Mouse (Mus musculus) spleen, adult 2 months (tissue): ENCODE results near the gene Sart3. TPM values are rescaled to one million over a fixed set of nuclear protein-coding genes. Genes with fewer than 3 reads are reported as not detected.

ENCODE experiments used
- DNase-seq, 2 experiments: peaks; one replicate each; pipeline versions ENCODE4 v3.0.0 to v3.0.0-alpha.2; 2012 to 2021; ENCODE audit warnings: low spot score in 2 of 2, low read depth in 1 of 2
- H3K27ac ChIP-seq: fragments of 200-500 bp; 2 replicates; pipeline ENCODE4 v1.5.1; 2012; ENCODE audit warnings: low read length, inconsistent platforms; ENCODE audit not compliant: insufficient read depth
- H3K27me3 ChIP-seq: fragments of 200-500 bp; 2 replicates; pipeline ENCODE4 v1.6.1; 2012; ENCODE audit warnings: mild to moderate bottlenecking, moderate library complexity, low read length, inconsistent platforms; ENCODE audit not compliant: control insufficient read depth, insufficient read depth
- H3K36me3 ChIP-seq: fragments of 200-500 bp; 2 replicates; pipeline ENCODE4 v1.6.1; 2012; ENCODE audit warnings: mild to moderate bottlenecking, low read length, inconsistent platforms; ENCODE audit not compliant: control insufficient read depth, insufficient read depth
- H3K4me1 ChIP-seq: fragments of 200-500 bp; 2 replicates; pipeline ENCODE4 v1.6.1; 2011; ENCODE audit warnings: inconsistent platforms; ENCODE audit not compliant: control insufficient read depth, insufficient read depth, insufficient read length
- H3K4me3 ChIP-seq: fragments of 200-500 bp; 2 replicates; pipeline ENCODE4 v1.5.1; 2011; ENCODE audit warnings: mild to moderate bottlenecking, inconsistent platforms; ENCODE audit not compliant: insufficient read depth, insufficient read length; ENCODE audit errors: extremely low read depth
- CTCF ChIP-seq: fragments of 200-500 bp; IDR thresholded peaks from 2 replicates; pipeline ENCODE4 v1.5.1; 2011; ENCODE audit warnings: mild to moderate bottlenecking, inconsistent platforms; ENCODE audit not compliant: insufficient read depth, insufficient read length, insufficient replicate concordance; ENCODE audit errors: extremely low read depth
- POLR2A ChIP-seq: fragments of 200-500 bp; IDR thresholded peaks from 2 replicates; pipeline ENCODE4 v1.6.1; 2011; ENCODE audit warnings: low read depth, low read length, inconsistent platforms
- WGBS: fragments of 180-500 bp; shearing (Covaris S2); methylation state at CpG from one replicate; pipeline ENCODE4 v1.1.7; 2018; 5-methylcytosine and 5-hydroxymethylcytosine counted together
- polyA plus RNA-seq: library from polyadenylated mRNA; depleted of rRNA; stranded (reverse); fragments of >200 nt; gene quantifications from 2 replicates; pipeline ENCODE4 v1.2.3, GENCODE M21; 2012

Gene Sart3
- polyA plus RNA-seq, 1 experiment: 27.2 TPM

- no peak for DNase-seq
- H3K27ac ChIP-seq: no peak overlapping the region
- 81% methylated on average over 7 of the region's 7 CpGs for WGBS
- no peaks in the 10 kb centered on the region for H3K4me1 ChIP-seq
- H3K27me3 ChIP-seq: no peaks in the 10 kb centered on the region
- peaks cover 20% of the 10 kb centered on the region for H3K36me3 ChIP-seq
- TF ChIP-seq CTCF (no peak), POLR2A (no peak)
- H3K4me3 ChIP-seq: no peak overlapping the region
Measured at GRCm38 (mm10) chr5:113764426-113764825, 7.9 kb downstream of the Sart3 start.

- WGBS: 74% methylated on average over 2 of the region's 2 CpGs
- H3K36me3 ChIP-seq: peaks cover 37% of the 10 kb centered on the region
- no peak for TF ChIP-seq CTCF
- TF ChIP-seq POLR2A: no peak
- H3K4me3 ChIP-seq: no peak overlapping the region
- no peak overlapping the region for H3K27ac ChIP-seq
- no peaks in the 10 kb centered on the region for H3K27me3 ChIP-seq
- H3K4me1 ChIP-seq: no peaks in the 10 kb centered on the region
- no peak for DNase-seq
Measured at GRCm38 (mm10) chr5:113761585-113761984, 10.7 kb downstream of the Sart3 start.

GRCm38 (mm10) chr5:113755347-113756030 lies 16.8 kb downstream of the Sart3 start:
- H3K27me3 ChIP-seq: no peaks in the 10 kb centered on the region
- H3K27ac ChIP-seq: no peak overlapping the region
- WGBS: 86% methylated on average over 15 of the region's 15 CpGs
- TF ChIP-seq POLR2A (no peak), CTCF (no peak)
- peaks cover 65% of the 10 kb centered on the region for H3K36me3 ChIP-seq
- no peaks in the 10 kb centered on the region for H3K4me1 ChIP-seq
- no peak for DNase-seq
- H3K4me3 ChIP-seq: no peak overlapping the region

- Histone ChIP-seq H3K4me1 (no peaks in the 10 kb centered on the region), H3K27ac (no peak overlapping the region), H3K4me3 (no peak overlapping the region), H3K27me3 (no peaks in the 10 kb centered on the region), H3K36me3 (peaks cover 71% of the 10 kb centered on the region)
- WGBS: 85% methylated on average over 9 of the region's 9 CpGs
- DNase-seq: no peak
- TF ChIP-seq CTCF: no peak
- no peak for TF ChIP-seq POLR2A
Measured at GRCm38 (mm10) chr5:113751521-113752157, 20.7 kb downstream of the Sart3 start.

- TF ChIP-seq CTCF (no peak), POLR2A (no peak)
- WGBS: 96% methylated on average over 13 of the region's 13 CpGs
- no peak overlapping the region for H3K4me3 ChIP-seq
- peaks cover 83% of the 10 kb centered on the region for H3K36me3 ChIP-seq
- H3K27ac ChIP-seq: no peak overlapping the region
- no peaks in the 10 kb centered on the region for H3K4me1 ChIP-seq
- DNase-seq: no peak
- H3K27me3 ChIP-seq: no peaks in the 10 kb centered on the region
Measured at GRCm38 (mm10) chr5:113748556-113749331, 23.6 kb downstream of the Sart3 start.

- H3K27me3 ChIP-seq: no peaks in the 10 kb centered on the region
- no peak for TF ChIP-seq CTCF
- TF ChIP-seq POLR2A: no peak
- H3K36me3 ChIP-seq: peaks cover 83% of the 10 kb centered on the region
- H3K4me3 ChIP-seq: no peak overlapping the region
- 96% methylated on average over 5 of the region's 5 CpGs for WGBS
- H3K27ac ChIP-seq: no peak overlapping the region
- no peaks in the 10 kb centered on the region for H3K4me1 ChIP-seq
- DNase-seq: no peak
Measured at GRCm38 (mm10) chr5:113747629-113748028, 24.7 kb downstream of the Sart3 start.
